Mouse (Mus musculus): Measurements from ENCODE around the gene Inhba.

DNA sequence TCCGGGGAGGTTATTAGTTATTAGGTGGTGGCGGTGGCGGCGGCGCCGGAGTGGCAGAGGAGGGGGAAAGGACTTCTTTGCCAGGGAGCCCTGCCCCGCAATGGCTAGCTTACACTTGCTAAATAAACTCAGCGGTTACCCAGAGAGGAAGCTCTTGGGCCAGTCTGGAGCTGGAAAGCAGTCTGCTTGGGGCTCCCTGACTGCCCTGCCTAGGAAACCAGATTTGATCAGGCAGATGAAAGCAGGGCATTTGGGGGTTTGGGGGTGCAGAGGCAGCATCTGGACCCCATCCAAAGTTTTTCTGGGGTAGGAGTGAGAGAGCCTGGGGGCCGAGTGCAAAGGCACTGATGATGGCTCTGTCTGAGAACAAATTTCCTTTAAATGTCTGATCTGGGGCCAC is 6.1 kb downstream of the Inhba start:
- no peak for TF ChIP-seq JUN (IDR thresholded peaks at IDR 0.05; ENCODE audit: insufficient read depth, low read depth, low read length)
- no peak for TF ChIP-seq EP300 (IDR thresholded peaks at IDR 0.05; ENCODE audit: low read length)
- TF ChIP-seq JUND (conservative IDR thresholded peaks at IDR 0.05; ENCODE audit: low read depth, low read length), result no peak
- TF ChIP-seq CTCF (conservative IDR thresholded peaks at IDR 0.05 in 1 of 2, IDR thresholded peaks at IDR 0.05 in 1 of 2; ENCODE audit: low read depth in 2 of 2, low read length in 2 of 2), result no peak
- no peak for TF ChIP-seq POLR2A (IDR thresholded peaks at IDR 0.05; ENCODE audit: low read depth, low read length)
- TF ChIP-seq ZMIZ1 (IDR thresholded peaks at IDR 0.05; ENCODE audit: low read depth, low read length), result no peak
- TF ChIP-seq NRF1 (IDR thresholded peaks at IDR 0.05; ENCODE audit: low read depth, low read length), result no peak
- no peak for TF ChIP-seq TBP (conservative IDR thresholded peaks at IDR 0.05; ENCODE audit: low read depth, low read length)

Measured in CH12.LX (cell line).